Mouse (Mus musculus) heart, postnatal 36 days (tissue): ENCODE data around the gene Ifitm10. TPM values are rescaled to one million over a fixed set of nuclear protein-coding genes. Genes with fewer than 3 reads are reported as not detected.
"Not testable (repeated sequence)": the region's sequence is repeated elsewhere in the genome, so short reads cannot be mapped to it uniquely, and the experiment has no call there.

Source experiments
- DNase-seq, 2 experiments: peaks; one replicate each; pipeline ENCODE4 v3.0.0; 2021 to 2022
- intact Hi-C: fragments of 180-260 bp; cut with DNase I; formaldehyde crosslinking; loops from one replicate; pipeline ENCODE4 v1.15.1; 2025
- total RNA-seq, 2 experiments: library from RNA; stranded (reverse); gene quantifications; 2 replicates each; pipeline ENCODE4 v1.2.3; 2021

The Ifitm10 gene
- total RNA-seq, 2 experiments from 2014 or later = 1.8 to 2.0 TPM

DNA sequence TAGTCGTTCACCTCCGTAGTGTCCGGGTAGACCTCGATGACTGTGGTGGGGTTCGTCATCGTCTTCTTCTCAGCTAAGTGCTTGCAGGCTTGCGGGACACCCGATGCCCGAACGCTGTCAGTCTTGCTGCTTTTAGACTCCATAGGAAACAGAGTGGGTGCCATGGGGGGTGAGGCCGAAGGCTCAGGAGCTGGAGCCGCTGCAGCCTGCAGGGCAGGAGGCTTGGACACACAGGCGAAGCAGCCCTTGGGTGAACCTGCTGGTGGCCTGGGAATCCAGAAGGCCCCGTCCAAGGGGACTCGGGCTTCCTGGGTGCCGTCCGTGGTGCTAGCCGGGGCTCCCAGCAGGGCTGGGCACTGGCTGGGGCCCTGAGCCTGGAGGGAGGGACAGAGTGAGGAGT, 2.6 kb downstream of the Ifitm10 start:
- DNase-seq = no peak
- intact Hi-C loops = loop anchor here (2.0 kb wide), 1 partner anchor 32 kb away; no protein-coding TSS in a partner anchor

DNA sequence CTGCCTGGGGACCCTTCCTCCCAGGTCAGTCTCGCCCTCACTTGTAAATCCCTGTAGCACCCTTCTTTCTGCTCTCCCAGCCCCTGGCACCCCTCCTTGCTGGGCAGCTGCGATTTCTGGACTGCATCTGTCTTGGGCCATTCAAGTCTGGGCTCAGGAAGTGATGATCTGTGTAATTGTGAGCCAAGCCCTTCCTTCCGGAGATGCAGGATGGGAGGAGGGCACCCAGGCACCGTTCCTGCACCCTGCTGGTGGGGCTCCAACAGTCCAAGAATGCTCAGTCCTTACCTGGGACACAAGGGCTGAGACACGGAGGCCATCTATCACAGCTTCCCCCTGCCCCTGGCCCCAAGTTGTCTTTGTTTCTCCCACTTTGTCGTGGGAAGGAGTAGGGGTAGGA, 3.7 kb downstream of the Ifitm10 start:
- no peak for DNase-seq
- intact Hi-C loops = loop anchor here (2.0 kb wide), 1 partner anchor 31 kb away; no protein-coding TSS in a partner anchor

- no peak for DNase-seq
These were observed 4.7 kb downstream of the Ifitm10 start for GRCm38 (mm10) chr7:142368856-142369255.

GRCm38 (mm10) chr7:142363107-142363506, 10.4 kb downstream of the Ifitm10 start:
- intact Hi-C loops = no loop called here
- no peak for DNase-seq

More at GRCm38 (mm10) chr7:142368856-142369255, 4.7 kb downstream of the Ifitm10 start:
- intact Hi-C loops = no loop called here

DNA sequence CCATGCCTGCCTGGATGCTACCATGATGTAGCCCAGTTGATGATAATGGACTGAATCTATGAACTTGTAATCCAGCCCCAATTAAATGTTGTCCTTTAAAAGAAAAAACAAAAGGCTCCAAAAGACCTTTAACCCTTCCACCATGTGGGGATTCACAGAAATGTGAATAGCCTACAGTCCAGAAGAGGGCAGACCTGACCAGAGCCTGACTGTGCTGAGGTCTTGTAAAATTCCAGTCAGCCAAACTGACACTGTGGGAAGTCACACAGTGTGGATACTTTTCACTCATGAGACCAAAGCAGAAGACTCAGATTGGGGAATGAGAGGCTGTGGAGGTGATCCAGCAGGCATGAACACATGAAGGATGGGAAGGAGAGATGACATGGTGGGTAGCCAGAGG, 12.8 kb downstream of the Ifitm10 start:
- intact Hi-C loops = loop anchor here (2.0 kb wide), 1 partner anchor 66 kb away; no protein-coding TSS in a partner anchor
- no peak for DNase-seq

DNA sequence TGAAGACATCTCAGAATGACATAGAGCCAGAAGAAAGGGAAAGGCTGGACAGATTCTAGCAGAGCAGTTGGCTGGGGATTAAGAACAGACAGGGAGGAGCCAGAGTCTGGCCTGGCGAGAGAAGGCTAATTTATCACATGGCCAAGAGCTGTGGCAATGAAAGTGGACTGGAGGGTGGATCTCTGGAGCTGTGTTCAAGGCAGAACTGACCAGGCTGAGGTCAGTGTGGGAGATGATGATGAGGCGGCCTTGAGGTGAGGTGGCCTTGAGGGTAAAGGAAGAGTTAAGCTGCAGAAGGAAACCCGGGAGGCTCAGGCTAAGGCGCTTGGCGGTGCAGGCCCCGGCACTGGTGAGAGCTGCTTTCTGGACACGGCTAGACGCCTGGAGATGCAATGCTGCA, 14.4 kb downstream of the Ifitm10 start:
- intact Hi-C loops = no loop called here
- DNase-seq = no peak

GRCm38 (mm10) chr7:142357566-142357965, 16.0 kb downstream of the Ifitm10 start:
- intact Hi-C loops = no loop called here
- DNase-seq = no peak

- DNase-seq = no peak
- intact Hi-C loops = no loop called here
These were observed 18.8 kb downstream of the Ifitm10 start for GRCm38 (mm10) chr7:142354661-142355233.

DNA sequence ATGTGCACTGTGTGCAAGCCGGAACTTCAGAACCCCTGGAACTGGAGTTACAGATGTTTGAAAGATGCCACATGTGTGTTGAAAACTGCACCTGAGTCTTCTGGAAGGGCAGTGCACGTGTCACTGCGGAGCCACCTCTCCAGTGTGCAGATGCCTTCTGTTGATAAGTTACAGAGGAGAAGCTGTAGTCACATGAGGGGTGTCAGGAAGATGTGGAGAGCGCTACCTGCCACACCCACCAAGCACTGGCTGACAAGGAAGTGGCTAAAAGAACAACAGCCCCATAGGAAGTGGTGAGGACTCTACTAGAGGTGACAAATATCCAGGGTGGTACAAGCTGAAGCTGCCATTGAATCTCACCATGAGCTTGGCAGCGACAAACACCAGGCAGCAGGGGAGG, 19.7 kb downstream of the Ifitm10 start:
- intact Hi-C loops = no loop called here
- no peak for DNase-seq

- DNase-seq = no peak
- intact Hi-C loops = no loop called here
These were observed 22.0 kb downstream of the Ifitm10 start for GRCm38 (mm10) chr7:142351569-142351968.

GRCm38 (mm10) chr7:142349308-142349961, 24.1 kb downstream of the Ifitm10 start:
- intact Hi-C loops = no loop called here

GRCm38 (mm10) chr7:142347542-142347941, 26.0 kb downstream of the Ifitm10 start:
- no peak for DNase-seq
- intact Hi-C loops = no loop called here

More at GRCm38 (mm10) chr7:142349308-142349961, 24.1 kb downstream of the Ifitm10 start:
- no peak for DNase-seq

DNA sequence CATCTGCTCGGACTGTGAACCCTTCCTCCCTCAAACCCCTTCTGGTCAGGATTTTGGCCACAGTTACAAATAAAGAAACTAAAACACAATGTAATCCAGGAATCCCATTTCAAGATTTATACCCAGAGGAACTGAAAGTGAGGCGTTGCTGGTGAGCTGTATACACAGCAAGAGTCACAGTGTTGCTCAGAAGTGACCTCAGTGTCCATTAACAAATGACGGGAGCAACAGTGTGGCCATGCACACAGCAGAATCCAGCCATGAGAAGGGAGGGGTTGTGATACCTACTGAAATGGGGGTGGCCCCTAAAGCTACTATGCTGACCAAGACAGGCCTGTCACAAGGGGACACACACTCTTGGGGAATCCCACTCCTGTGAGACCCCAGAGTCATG, 31.3 kb downstream of the Ifitm10 start:
- DNase-seq = no peak
- intact Hi-C loops = no loop called here

- intact Hi-C loops = no loop called here
- no peak for DNase-seq
These were observed 31.8 kb downstream of the Ifitm10 start for GRCm38 (mm10) chr7:142341564-142342246.

DNA sequence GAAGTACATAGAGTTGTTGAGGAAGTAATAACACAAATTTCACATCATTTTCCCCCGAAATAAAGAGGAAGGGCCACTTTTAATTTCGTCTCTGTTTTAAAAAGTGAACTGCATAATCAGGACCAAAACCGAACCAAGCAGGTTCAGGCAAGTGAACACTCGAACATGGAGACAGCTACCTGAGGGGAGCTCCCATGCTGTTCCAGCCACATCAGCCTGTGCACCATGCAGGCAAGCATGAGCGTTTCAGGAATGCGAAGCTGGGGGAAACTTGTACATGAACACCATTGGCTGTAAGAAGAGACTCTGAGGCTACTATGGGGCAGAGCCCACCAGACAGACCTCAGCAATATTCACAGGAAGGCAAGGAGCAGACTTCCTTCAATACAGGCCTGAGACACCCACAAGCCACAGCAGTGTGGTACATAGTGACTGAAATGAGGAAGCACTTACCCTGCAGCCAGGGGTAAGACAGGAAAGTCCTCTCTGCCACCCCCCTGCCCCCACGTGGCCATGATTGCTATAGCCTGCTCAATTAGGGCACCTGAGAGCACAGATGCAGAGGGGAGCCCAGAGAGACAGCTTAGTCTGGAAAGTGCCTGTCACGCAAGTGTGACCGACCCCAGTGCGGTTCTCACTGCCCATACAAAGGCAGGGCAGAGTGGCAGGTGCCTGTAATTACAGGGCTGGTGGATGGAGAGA, 33.1 kb downstream of the Ifitm10 start:
- no peak for DNase-seq
- intact Hi-C loops = no loop called here

DNA sequence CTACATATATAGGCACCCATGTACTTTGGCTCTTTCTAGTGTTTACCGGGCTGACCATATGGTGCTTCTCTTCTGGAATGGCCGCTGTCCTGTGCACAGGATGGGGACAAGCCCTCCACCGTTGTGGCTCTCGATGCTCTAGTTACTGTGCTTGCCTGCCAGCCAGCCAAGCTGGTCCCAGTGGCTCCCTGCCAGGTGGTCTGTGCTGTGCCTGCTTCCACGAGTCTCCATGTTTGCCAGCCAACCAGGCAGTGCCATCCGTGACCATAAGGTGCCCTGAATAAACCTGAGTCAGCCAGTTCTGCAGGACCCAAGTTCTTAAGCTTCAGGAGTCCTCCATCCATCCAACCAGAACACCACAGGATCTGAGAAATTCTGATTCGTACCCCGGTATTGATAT, 38.4 kb downstream of the Ifitm10 start:
- no peak for DNase-seq
- intact Hi-C loops = loop anchor here (2.0 kb wide), 3 partner anchors 92 to 342 kb away; partner anchors contain the start of gene Tnnt3

DNA sequence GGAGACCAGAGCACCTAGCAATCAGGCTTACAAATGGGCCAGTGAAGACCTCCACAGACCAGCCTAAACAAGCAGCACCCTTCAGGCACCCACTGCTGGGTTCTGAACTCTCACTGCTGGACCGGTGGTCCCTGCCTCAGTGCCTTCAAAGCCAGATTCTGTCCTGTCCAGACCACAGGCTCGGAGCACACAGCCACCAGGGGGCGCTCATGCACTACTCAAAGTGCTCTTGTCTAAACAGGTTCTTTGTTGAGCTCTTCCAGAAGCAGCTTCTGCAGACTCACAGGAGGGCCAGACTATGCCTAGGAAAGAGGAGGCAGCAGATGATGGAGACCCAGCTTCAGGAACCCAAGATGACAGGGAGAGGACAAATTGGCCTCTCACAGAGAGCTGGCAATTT, 39.3 kb downstream of the Ifitm10 start:
- intact Hi-C loops = loop anchor here (1.0 to 5.0 kb wide), 6 partner anchors 18 to 343 kb away; partner anchors contain the start of gene Tnnt3
- peak; percentile 88 to 92 for DNase-seq

- intact Hi-C loops = loop anchor here (5.0 kb wide), 1 partner anchor 250 kb away; no protein-coding TSS in a partner anchor
- DNase-seq = not testable (repeated sequence)
These were observed 40.8 kb downstream of the Ifitm10 start for GRCm38 (mm10) chr7:142332741-142333140.

GRCm38 (mm10) chr7:142331281-142331680, 42.3 kb downstream of the Ifitm10 start:
- no peak for DNase-seq
- intact Hi-C loops = loop anchor here (5.0 kb wide), 1 partner anchor 251 kb away; no protein-coding TSS in a partner anchor

DNA sequence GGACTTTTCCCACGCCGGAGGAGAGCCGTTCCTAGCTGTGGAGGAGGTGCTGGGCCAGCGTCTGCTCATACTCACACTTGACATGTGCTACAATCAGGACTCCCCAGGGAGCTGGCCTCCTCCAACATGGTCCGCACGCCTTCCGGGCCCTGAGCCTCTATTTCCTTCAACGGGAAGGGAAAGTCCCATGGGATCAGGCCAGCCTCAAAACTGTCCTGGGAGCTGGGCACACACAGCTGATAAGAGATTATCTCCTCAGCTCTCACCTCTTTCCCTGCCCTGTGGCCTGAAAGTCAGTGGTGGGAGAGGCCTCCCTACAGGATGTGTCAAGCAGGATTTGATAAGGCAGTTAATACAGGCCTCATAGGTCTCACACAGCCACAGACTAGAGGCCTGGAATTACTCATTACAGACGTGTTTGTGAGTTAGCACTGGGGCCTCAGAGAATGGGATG, 43.3 kb downstream of the Ifitm10 start:
- intact Hi-C loops = loop anchor here (5.0 kb wide), 1 partner anchor 252 kb away; no protein-coding TSS in a partner anchor

DNA sequence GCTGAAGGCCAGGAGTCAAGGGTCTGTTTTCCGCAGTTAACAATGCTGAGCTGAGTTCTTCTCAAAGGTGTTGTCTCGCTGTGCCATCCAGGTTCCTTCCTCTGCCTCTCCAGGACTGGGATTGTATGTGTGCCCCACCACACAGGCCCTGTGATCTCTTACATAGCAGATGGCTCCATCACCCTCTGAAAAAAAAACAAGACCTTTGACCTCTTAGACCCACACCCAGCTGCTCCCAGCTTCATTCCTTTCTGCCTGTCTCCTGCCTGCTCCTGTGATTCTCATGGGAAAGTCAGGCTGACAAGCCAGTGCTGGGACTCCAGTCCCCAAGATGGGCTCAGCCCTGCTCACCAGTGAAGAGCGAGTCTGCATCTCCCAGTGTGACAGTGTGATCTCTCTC, 45.0 kb downstream of the Ifitm10 start:
- intact Hi-C loops = no loop called here
- DNase-seq = no peak

More for the DNA sequence above, 43.3 kb downstream of the Ifitm10 start:
- peak; percentile 74 to 76 for DNase-seq
